Mouse (Mus musculus) heart, embryonic 16.5 days (tissue): ENCODE measurements around the gene Klk4. TPM values are rescaled to one million over a fixed set of nuclear protein-coding genes. Genes with fewer than 3 reads are reported as not detected.

ENCODE experiments used
- ATAC-seq: fragments of 200-750 bp; cut with Nextera tagmentation; replicated peaks from 2 replicates; pipeline ENCODE4 v1.8.0; 2017; ENCODE audit warnings: moderate number of reproducible peaks; ENCODE audit not compliant: insufficient read depth, low FRiP score; ENCODE audit errors: extremely low read depth
- H3K27ac ChIP-seq: fragments of 300-500 bp; sonication (generic); 2 replicates; pipeline ENCODE4 v1.5.1; 2014; ENCODE audit warnings: mild to moderate bottlenecking, low read length, control low read depth, moderate library complexity
- H3K27me3 ChIP-seq: fragments of 300-500 bp; sonication (generic); 2 replicates; pipeline ENCODE4 v1.6.1; 2014; ENCODE audit warnings: low read length, mixed read lengths; ENCODE audit not compliant: control insufficient read depth, insufficient read depth
- H3K36me3 ChIP-seq: fragments of 300-500 bp; sonication (generic); 2 replicates; pipeline ENCODE4 v1.6.1; 2014; ENCODE audit not compliant: control insufficient read depth, insufficient read depth
- H3K4me1 ChIP-seq: fragments of 300-500 bp; sonication (generic); 2 replicates; pipeline ENCODE4 v1.6.1; 2014; ENCODE audit warnings: low read length, mixed read lengths; ENCODE audit not compliant: control insufficient read depth, insufficient read depth
- H3K4me2 ChIP-seq: fragments of 300-500 bp; sonication (generic); 2 replicates; pipeline ENCODE4 v1.6.1; 2014; ENCODE audit warnings: low read depth, mild to moderate bottlenecking, control low read depth, low read length
- H3K4me3 ChIP-seq: fragments of 300-500 bp; sonication (generic); 2 replicates; pipeline ENCODE4 v1.5.1; 2014; ENCODE audit warnings: mild to moderate bottlenecking, control low read depth, low read length
- H3K9ac ChIP-seq: fragments of 300-500 bp; sonication (generic); 2 replicates; pipeline ENCODE4 v1.6.1; 2014; ENCODE audit warnings: low read length, control low read depth
- H3K9me3 ChIP-seq: fragments of 300-500 bp; sonication (generic); replicated peaks from 2 replicates; pipeline ENCODE4 v1.6.1; 2016; ENCODE audit warnings: low read length; ENCODE audit not compliant: control insufficient read depth
- WGBS: fragments of 180-500 bp; shearing (Covaris S2); extraction: QIAGEN DNeasy Blood & Tissue Kit; methylation state at CpG from one replicate; pipeline ENCODE4 v1.1.7; 2014; 5-methylcytosine and 5-hydroxymethylcytosine counted together
- polyA plus RNA-seq: library from polyadenylated mRNA; unstranded; fragments of >200 nt; fragmentation: Nextera tagmentation; extraction: Ambion mirVana; gene quantifications from 2 replicates; pipeline ENCODE4 v1.2.1, GENCODE M21; 2015

Klk4 gene
- polyA plus RNA-seq, 1 experiment from 2014 or later = 0.11 TPM

DNA sequence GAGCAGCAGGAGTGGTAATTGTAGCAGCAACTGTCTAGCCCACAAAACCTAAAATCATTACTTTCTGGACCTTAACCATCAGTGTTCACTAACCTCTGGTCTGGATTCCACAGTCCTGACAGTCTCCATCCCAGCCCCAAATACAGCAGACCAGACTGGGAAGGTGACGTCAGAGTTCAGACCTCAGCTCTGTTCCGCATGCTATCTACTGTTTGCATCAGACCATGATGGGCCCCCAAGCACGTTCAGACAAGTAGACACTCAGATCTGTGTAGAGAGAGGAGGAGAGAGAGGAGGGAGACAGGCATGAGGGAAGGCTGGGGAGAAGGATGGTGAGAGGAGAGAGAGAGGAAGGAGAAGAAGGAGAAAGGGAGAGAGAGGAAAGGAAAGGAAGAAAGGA is 10.8 kb downstream of the Klk4 start:
- ATAC-seq = no peak
- Histone ChIP-seq H3K27me3 (no peaks in the 10 kb centered on the region), H3K9me3 (no peaks in the 10 kb centered on the region), H3K4me3 (no peak overlapping the region), H3K36me3 (no peaks in the 10 kb centered on the region), H3K4me2 (no peak overlapping the region), H3K27ac (no peak overlapping the region), H3K4me1 (no peaks in the 10 kb centered on the region), H3K9ac (no peak overlapping the region)
- 34% methylated on average over 3 of the region's 3 CpGs for WGBS

DNA sequence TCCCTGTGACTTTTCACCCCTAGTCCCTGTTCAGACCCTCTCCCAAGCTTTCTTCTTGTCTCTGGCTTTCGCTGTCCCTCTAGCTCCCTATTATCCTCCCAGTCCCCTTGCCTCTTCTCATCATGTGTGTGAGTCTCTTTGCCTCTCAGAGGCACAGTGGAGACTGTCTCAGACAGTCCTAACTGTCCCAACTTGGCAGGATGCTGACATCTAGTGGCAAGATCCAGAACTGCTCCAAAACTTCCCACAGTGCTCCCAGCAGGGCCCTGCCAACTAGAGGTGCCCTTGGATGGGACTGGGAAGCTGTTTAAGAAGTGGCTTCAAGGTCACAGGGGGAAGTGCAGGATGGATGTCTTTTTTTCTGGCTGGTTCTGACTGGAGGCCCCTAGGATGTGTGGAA is 13.9 kb downstream of the Klk4 start:
- Histone ChIP-seq H3K4me2 (no peak overlapping the region), H3K36me3 (no peaks in the 10 kb centered on the region), H3K4me1 (no peaks in the 10 kb centered on the region), H3K9me3 (no peaks in the 10 kb centered on the region), H3K27ac (no peak overlapping the region), H3K27me3 (no peaks in the 10 kb centered on the region), H3K4me3 (no peak overlapping the region), H3K9ac (no peak overlapping the region)
- peak; percentile 96 for ATAC-seq
- 8% methylated on average over 1 of the region's 1 CpGs for WGBS

DNA sequence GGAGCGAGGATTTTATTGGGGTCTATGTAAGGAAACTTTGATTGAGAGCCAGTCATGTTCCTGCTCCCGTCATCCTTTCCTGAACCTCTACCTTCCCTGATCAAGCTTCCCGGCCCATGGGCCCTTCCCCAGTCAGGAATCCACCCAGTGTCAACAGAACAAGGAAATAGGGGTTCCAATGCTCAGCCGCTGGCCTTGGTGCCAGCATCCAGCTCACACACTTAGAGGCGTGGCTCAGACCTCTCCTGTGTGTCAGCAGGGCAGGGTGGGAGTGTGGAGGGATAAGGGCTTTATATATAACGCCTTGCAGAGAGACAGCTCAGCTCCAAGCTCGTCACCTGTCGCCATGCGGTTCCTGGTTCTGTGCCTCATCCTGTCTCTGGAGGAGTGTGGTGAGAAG is 33.9 kb downstream of the Klk4 start:
- no peaks in the 10 kb centered on the region for H3K27me3 ChIP-seq
- no peaks in the 10 kb centered on the region for H3K9me3 ChIP-seq
- H3K4me1 ChIP-seq = no peaks in the 10 kb centered on the region
- ATAC-seq = no peak
- no peak overlapping the region for H3K9ac ChIP-seq
- no peaks in the 10 kb centered on the region for H3K36me3 ChIP-seq
- no peak overlapping the region for H3K4me2 ChIP-seq
- H3K4me3 ChIP-seq = no peak overlapping the region
- WGBS = 34% methylated on average over 9 of the region's 9 CpGs
- no peak overlapping the region for H3K27ac ChIP-seq

DNA sequence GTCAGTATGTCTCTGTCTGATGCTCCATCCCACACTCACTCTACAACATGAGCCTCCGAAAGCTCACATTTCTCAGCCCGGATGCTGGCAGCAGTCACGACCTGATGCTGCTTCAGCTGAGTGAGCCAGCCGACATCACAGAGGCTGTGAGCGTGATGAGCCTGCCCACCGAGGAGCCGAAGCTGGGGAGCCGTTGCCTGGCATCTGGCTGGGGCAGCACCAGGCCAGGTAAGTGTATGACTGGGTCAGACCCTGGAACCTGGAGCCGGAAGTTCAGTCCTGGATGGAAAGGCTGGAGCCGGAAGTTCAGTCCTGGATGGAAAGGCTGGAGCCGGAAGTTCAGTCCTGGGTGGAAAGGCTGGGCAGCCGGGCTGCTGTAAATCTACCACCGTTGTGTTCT is 37.5 kb downstream of the Klk4 start:
- no peaks in the 10 kb centered on the region for H3K4me1 ChIP-seq
- H3K4me3 ChIP-seq = no peak overlapping the region
- no peak overlapping the region for H3K4me2 ChIP-seq
- ATAC-seq = no peak
- no peak overlapping the region for H3K9ac ChIP-seq
- H3K9me3 ChIP-seq = no peaks in the 10 kb centered on the region
- H3K36me3 ChIP-seq = no peaks in the 10 kb centered on the region
- WGBS = 80% methylated on average over 13 of the region's 13 CpGs
- H3K27ac ChIP-seq = no peak overlapping the region
- H3K27me3 ChIP-seq = no peaks in the 10 kb centered on the region

DNA sequence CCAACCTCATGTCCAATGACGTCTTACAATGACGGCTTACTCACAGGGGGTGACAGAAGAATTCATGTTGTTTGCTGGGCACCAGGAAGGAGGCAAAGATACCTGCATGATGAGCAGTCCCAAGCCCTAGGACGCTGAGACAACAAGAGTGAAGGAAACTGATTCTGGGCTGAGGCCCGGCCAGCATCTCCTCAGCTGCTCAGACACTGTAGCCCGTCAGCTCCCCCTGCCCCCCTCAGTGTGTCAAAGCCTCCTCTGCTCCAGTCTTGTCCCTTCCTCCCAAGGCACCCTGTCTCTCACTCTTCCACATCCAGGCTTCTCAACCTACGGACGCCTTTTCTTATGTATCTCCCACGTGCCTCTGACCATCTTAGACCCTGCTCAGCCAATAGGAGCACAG is 37.9 kb downstream of the Klk4 start:
- Histone ChIP-seq H3K27me3 (no peaks in the 10 kb centered on the region), H3K36me3 (no peaks in the 10 kb centered on the region), H3K27ac (no peak overlapping the region), H3K4me2 (no peak overlapping the region), H3K4me3 (no peak overlapping the region), H3K9ac (no peak overlapping the region), H3K9me3 (no peaks in the 10 kb centered on the region), H3K4me1 (no peaks in the 10 kb centered on the region)
- ATAC-seq = no peak
- 69% methylated on average over 8 of the region's 8 CpGs for WGBS

DNA sequence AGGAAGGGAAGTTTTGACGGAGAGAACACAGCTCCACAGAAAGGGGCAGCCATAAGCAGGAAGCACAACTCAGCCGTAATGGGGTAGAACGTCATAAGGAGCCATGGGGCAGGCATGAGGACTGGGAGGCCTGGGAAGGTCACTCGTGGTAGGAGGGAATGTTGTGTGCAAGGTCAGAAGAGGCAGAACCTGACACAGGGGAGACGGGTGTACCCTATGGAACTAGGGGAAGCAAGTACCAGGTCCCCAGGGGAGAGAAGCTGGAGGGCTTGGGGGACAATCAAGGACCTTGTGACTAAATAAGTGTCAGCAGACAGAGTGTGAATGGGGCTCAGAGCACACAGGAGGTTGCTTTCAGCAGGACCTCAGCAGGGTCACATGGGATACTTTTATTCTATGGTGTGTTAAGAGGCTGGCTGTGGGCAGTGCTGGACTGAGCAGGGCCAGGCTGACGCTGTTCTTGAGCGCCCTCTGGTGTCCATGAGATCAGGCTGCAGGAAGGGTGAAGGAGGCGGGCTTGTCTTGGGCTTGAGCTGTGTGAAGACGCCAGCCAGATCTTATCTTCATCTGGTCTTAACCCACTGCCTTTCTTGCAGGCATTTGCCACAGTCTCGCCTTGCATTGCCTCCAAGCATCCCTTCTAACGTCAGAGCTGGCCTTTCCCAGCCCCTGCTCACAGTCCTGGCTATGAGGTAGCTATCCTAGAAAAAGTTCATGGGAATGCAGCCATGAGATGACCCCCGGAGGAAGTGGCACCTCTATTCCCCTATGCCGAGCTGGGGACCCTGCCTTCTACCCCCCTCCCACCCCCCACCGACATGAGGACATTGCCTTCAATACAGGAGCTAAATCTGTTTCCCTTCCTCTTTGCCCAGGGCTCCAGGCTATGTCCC is 38.8 kb downstream of the Klk4 start:
- Histone ChIP-seq H3K4me2 (no peak overlapping the region), H3K9me3 (no peaks in the 10 kb centered on the region), H3K9ac (no peak overlapping the region), H3K27me3 (no peaks in the 10 kb centered on the region), H3K36me3 (no peaks in the 10 kb centered on the region), H3K4me3 (no peak overlapping the region), H3K27ac (no peak overlapping the region), H3K4me1 (no peaks in the 10 kb centered on the region)
- 23% methylated on average over 14 of the region's 14 CpGs for WGBS
- ATAC-seq = peak; percentile 45; the same call in 1 of the 2 replicates

DNA sequence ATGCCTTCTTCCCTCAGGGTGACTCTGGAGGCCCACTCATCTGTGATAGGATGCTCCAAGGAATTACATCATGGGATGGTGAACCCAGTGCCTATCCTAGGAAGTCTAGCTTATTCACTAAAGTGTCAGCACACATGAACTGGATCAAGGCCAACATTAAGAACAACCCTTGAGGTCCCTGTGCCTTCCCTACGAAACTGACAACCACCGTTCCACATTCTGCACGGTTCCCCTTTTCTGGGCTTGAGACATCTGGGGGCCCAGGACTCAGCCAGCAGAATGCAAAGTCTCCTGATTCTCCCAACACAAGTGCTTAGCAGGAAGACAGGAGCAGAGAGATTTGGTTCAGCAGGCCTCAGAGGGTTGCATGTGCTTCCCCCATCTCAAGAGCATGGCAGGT is 39.6 kb downstream of the Klk4 start:
- Histone ChIP-seq H3K27ac (no peak overlapping the region), H3K9ac (no peak overlapping the region), H3K9me3 (no peaks in the 10 kb centered on the region), H3K27me3 (0 out of 2 replicates have a peak, but pooled peaks cover 1% of the 10 kb centered on the region), H3K4me3 (no peak overlapping the region), H3K4me2 (no peak overlapping the region), H3K4me1 (no peaks in the 10 kb centered on the region), H3K36me3 (no peaks in the 10 kb centered on the region)
- no peak for ATAC-seq
- 80% methylated on average over 3 of the region's 3 CpGs for WGBS

DNA sequence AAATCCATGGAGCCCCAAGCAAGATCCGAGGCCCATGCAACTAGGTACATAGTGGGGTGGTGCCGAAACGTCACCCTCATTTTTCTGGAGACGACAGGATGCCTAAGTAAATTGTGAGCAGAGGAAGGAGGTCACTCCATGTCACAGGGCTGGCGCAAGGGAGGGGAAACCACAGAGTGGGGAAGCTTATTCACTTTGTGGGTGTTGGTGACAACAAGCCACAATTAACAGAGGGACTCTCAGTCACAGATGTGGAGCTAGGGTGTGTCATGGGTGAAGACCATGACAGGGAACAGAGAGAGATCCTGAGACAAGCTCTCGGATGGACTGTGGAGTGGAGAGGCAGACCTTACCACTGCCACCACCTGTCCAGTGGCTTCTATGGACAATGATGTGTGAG is 40.1 kb downstream of the Klk4 start:
- Histone ChIP-seq H3K27ac (no peak overlapping the region), H3K4me2 (no peak overlapping the region), H3K36me3 (no peaks in the 10 kb centered on the region), H3K4me1 (no peaks in the 10 kb centered on the region), H3K9me3 (no peaks in the 10 kb centered on the region), H3K4me3 (no peak overlapping the region), H3K27me3 (0 out of 2 replicates have a peak, but pooled peaks cover 2% of the 10 kb centered on the region), H3K9ac (no peak overlapping the region)
- WGBS = 77% methylated on average over 6 of the region's 6 CpGs
- no peak for ATAC-seq

GRCm38 (mm10) chr7:43921941-43922340 is 41.0 kb downstream of the Klk4 start:
- H3K4me3 ChIP-seq = no peak overlapping the region
- H3K4me1 ChIP-seq = no peaks in the 10 kb centered on the region
- 0 out of 2 replicates have a peak, but pooled peaks cover 2% of the 10 kb centered on the region for H3K27me3 ChIP-seq
- no peak for ATAC-seq
- no peaks in the 10 kb centered on the region for H3K36me3 ChIP-seq
- no peak overlapping the region for H3K9ac ChIP-seq
- no peaks in the 10 kb centered on the region for H3K9me3 ChIP-seq
- no peak overlapping the region for H3K27ac ChIP-seq
- 69% methylated on average over 2 of the region's 2 CpGs for WGBS
- no peak overlapping the region for H3K4me2 ChIP-seq
